Mouse (Mus musculus): Measurements from ENCODE around the gene Rhbdf2.

- no peak for TF ChIP-seq HCFC1 (IDR thresholded peaks at IDR 0.05; ENCODE audit: borderline replicate concordance, insufficient read depth, low read length)
- no peak for TF ChIP-seq ZC3H11A (IDR thresholded peaks at IDR 0.05; ENCODE audit: borderline replicate concordance, low read depth, low read length)
- TF ChIP-seq ZNF384 (IDR thresholded peaks at IDR 0.05; ENCODE audit: low read depth, low read length) = no peak
- TF ChIP-seq CHD2 (IDR thresholded peaks at IDR 0.05; ENCODE audit: low read depth, low read length) = no peak
Observed at GRCm38 (mm10) chr11:116627072-116628020, 527 bp upstream of the Rhbdf2 start.

All from ES-E14 (cell line).